Mouse (Mus musculus) spleen, embryonic (tissue): ENCODE data around the gene Aldoc.

Experiments used
- CTCF ChIA-PET: fragments of 350-600 bp; sonication (Branson Sonifier 250); formaldehyde crosslinking; loops from one replicate; lab custom pipeline; 2022; lab: Charles Lee

Gene Aldoc

DNA sequence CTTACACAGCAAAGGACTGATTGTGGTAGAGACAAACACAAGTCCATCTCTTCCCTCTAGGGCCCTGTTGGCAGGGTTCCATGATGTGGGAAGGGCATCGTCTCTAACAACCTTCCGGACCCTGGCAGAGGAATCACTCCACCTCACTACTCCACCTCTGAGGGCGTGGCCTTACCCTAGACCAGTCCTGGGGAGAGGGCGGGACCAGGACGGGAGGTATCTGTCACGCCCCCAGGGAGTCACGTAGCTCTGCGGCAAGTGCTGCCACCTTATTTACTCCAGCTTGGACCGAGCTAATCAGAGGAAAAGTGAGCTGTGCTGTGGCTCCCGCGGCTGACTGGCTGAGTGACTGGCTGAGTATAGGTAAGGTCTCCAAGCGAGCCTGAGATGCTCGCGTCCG lies at the start of gene Aldoc:
TSS of gene Aldoc (plus strand) at position 109 of the 400 bp plus-strand sequence.
- CTCF ChIA-PET, result no interaction called here

DNA sequence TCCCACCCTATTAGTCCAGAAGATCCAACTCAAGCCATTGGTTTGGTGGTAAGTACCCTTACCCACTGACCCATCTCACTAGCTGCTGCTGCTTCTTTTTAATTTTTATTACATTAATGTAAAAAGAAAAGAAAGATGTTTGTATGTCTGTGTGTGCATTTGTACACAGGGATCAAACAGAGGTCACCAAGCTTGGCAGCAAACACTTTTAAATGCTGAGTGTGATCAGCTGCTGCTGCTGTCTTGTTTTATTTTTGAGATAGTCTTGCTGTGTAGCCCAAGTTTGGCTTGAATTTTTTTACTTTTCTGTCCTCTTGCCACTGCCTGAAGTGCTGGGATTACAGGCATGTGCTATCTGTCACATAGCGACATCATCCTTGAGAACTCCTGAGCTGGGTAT lies 47.2 kb upstream of the Aldoc start:
- CTCF ChIA-PET, result interaction anchor here (0.5 kb wide), 1 partner anchor 11 kb away, joined by 4 read pairs; no protein-coding TSS in a partner anchor

DNA sequence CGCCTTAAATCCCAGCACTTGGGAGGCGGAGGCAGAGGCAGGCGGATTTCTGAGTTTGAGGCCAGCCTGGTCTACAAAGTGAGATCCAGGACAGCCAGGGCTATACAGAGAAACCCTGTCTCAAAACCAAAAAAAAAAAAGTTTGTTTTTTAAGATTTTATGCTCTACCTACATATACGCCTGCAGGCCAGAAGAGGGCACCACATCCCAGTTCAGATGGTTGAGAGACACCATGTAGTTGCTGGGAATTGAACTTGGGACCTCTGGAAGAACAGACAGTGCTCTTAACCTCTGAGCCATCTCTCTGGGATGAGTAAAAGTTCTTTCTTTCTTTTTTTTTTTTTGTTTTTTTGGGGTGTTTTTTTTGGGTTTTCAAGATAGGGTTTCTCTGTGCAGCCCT lies 46.6 kb upstream of the Aldoc start:
- CTCF ChIA-PET, result interaction anchor here (0.5 kb wide), 1 partner anchor 10 kb away, joined by 4 read pairs; no protein-coding TSS in a partner anchor

DNA sequence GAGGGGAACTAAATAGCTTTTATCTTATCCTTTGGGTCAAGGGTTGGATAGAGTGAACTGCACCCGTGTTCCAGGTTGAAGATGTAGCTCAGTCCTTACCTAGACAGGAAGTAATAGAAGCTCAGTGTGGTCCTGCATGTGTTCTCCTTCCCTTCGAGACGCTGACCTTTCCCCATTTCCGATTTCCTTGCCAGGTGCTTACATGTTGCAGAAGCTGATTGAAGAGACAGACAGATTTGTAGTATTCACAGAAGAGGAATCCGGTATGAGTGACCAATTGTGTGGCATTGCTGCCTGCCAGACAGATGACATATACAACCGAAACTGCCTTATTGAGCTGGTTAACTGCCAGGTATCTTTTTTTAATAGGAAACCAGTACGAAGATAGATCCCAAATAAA lies 43.9 kb upstream of the Aldoc start:
- CTCF ChIA-PET, result no interaction called here

DNA sequence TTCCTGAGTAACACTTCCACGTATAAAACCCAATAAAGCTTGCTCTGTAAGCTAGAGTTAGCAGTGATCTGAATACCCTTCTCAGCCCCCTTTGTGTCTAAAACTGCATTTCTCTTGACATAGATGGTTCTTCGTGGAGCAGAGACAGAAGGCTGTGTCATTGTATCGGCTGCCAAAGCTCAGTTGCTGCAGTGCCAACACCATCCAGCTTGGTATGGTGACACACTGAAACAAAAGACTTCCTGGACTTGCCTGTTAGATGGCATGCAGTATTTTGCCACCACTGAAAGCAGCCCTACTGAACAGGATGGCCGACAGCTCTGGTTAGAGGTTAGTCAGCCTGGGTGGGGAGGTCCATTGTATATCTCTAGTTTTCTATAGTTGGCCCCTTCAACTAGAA lies 43.2 kb upstream of the Aldoc start:
- CTCF ChIA-PET, result no interaction called here

DNA sequence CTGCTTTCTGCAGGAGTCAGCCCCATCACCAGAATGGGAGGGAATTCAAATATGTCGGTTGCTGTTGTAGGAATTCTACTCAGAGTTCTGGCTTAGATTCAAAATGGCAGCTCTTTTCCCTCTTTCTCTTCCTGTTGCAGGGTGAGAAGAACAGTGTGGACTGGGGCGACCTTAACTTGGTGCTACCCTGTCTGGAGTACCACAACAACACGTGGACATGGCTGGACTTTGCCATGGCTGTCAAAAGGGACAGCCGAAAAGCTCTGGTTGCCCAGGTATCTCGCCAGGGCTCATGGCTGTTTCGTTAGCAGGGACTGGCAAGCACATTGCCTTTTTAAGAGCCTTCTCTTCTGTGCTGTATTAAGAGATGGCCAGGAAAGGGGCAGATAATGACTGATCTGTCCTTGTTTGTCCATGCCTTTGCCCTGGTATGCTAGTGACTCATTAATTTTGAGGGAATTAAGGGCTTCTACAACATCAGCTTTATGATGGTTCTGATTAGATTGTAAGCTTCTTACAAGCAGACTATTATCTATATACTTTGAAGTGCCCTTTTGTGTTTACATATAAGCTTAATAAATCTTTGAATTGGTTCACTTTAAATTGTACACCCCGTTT lies 33.5 kb upstream of the Aldoc start:
- CTCF ChIA-PET, result interaction anchor here (0.5 kb wide), 1 partner anchor 33 kb away, joined by 15 read pairs; no protein-coding TSS in a partner anchor

DNA sequence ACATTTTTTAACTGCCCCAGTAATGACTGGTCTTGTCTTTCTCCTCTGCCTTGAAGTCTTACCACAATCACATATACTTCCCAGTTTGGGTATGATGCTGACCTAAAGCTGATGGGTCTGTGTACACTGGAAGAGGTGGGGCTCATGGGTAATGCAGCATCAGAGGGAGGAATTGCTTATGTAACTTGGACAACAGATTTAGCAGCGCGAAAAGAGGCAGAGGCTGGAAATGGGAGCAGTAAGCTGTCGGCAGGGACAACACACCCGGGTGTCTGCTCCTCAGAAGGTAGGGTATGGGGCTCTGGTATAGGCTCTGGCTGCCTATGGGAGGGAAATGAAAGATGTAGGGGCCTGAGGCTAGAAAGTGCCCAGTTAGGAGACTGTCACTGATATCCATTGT lies 32.1 kb upstream of the Aldoc start, which contains the start of gene BC030499:
TSS of gene BC030499 (plus strand) at position 188 of the 400 bp plus-strand sequence.
- CTCF ChIA-PET, result no interaction called here

DNA sequence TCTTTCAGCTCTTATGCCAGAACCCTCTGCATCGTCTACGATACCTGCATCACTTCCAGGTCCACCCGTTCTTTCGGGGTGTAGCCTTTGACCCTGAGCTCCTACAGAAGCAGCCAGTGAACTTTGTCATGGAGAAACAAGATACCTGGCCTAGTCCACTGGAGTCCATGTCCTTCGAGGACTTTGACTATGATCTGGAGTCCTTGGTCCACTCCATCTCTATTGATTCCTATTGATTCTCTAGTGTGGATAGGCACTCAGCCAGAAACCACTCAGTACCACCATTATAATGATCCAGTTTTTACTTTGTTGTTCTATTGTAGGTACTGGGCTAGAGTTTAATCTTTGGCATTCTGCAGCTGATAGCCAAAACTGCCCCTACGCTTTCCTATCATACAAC lies 28.2 kb upstream of the Aldoc start:
- CTCF ChIA-PET, result no interaction called here

DNA sequence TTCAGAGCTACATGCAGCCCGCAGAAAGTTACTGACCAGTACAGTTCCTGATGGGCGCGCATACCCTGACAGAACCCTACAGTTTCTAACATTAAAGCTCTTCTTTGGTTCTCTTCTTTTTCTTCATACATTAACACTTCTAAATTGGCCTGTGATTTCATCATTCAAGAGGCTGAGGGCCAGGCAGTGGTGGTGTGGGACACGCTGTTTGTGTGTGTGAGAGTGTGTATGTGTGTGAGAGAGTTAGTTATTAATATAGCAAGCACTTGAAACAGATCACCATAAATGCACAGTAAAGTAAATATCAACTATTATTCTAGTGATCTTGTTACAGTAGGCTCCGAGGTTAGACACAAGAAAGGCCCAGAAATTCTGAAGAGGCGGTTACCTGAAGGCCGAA lies 21.9 kb upstream of the Aldoc start:
- CTCF ChIA-PET, result no interaction called here

DNA sequence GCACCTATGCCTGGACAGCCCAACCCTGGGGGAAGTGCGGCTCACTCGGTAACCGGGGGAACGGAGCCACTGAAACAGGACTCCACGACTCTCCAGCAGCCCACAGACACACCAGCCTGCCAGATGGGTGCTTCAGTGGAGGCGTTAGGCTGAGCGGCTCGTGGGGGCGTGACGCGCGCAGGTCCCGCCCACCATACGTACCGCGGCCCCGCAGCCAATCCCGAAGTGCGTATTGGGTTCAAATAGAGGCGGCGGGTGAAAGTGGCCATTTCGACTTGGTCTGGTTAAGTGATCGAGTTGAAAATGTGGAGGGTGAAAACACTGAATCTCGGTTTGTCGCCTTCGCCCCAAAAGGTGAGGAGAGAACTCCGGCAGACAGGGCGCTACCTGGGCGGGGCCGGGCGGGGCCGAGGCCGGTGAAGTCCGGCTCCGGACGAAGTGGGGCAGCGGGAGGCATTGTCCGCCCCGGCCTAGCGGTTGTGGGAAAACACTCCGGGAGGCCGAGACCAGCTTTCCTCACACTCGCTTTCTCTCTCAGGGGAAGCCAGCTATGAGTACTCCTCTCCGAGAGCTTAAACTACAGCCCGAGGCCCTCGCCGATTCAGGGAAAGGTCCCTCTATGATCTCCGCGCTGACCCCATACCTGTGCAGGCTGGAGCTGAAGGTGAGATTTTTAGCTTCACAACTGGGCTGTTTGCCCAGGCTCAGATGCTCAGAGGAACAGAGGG lies 21.2 kb upstream of the Aldoc start, which contains the start of gene Spag5:
TSS of gene Spag5 (plus strand) at position 173 of the 728 bp plus-strand sequence.
- CTCF ChIA-PET, result interaction anchor here (0.8 kb wide), 1 partner anchor 31 kb away, joined by 3 read pairs; no protein-coding TSS in a partner anchor

DNA sequence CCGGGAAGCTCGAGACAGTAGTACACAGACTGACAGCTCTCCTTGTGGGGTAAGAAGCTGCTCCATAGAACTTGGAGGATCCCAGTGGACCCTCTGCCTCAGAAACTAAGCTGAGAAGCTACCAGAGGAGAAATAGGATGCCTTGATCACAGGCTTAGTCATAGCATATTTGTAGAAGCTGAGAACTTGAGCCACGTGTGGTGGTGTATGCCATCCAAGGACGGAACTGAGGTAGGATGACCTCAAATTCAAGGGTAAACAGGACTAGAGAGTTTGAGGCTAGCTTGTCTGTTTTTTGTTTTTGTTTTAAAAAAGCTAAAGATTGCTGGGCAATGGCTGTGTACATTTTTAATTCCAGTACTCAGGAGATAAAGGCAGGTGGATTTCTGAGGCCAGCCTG lies 17.5 kb upstream of the Aldoc start:
- CTCF ChIA-PET, result no interaction called here

DNA sequence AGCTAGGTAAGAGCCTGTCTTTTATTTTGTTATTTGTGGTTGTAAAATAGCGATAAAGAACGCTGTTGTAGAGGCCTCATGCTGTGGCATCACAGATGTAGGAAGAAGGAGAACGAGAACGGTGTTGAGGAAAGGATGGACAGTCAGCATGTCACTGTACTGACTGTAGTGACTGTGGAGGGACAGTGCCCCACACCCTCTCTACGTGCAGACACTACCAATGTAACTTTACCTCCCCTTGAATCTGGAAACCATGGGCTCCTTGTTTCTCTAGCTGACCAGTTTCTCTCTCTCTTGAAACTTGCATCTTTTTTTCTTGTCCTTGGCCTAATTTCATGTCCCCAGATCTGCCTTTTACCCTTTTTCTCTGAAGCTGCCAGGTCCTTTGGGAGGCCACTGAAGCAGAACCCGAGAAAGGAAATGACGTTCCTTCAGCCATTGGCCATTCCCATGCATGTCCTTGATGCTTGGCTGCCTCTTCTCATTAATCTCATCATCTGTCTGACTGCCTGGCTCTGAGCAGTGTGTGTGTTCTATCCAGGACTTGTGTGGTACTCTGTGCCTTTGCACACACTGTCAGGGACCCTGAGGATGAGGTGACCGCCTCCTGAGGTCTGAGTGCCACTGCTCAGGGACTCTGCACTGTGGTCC lies 11.8 kb upstream of the Aldoc start:
- CTCF ChIA-PET, result interaction anchor here (0.6 to 0.7 kb wide), 2 partner anchors 132 to 283 kb away, joined by 3 to 6 read pairs; no protein-coding TSS in a partner anchor

DNA sequence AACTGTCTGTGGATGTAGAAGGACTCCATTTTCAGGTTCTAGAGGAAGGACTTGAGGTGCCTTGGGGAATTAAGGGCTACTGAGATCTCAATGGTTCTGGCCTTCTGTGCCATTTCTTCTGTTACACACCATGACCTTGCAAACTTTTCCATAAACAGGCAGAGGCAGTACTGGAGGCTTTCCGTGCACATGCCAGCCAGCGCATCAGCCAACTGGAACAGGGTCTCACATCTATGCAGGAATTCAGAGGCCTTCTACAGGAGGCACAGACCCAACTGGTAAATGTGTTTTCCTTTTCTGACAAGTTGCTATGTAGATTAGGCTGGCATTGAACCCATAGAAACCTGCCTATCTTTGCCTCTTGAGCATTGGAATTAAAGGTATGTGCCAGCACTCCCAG lies 9.1 kb upstream of the Aldoc start:
- CTCF ChIA-PET, result no interaction called here

DNA sequence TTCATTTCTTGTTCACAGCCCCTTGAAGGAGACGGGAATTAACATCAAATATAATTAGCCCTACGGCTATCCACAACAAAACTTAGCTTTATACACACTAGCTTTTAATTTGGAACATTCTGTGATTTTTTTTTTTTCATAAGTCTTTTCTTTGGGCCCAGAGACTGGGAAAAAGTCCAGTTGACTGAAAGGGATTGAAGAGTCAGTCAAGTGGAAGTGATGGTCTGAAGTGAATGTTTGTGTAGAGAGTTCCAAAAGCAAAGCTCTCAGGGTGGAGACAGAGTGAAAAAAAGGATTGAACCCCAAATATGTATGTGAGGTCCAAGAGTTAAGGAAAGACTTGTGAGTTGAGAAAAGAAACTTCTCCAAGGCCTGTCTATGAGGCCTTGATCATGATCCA lies 4.4 kb upstream of the Aldoc start:
- CTCF ChIA-PET, result no interaction called here

DNA sequence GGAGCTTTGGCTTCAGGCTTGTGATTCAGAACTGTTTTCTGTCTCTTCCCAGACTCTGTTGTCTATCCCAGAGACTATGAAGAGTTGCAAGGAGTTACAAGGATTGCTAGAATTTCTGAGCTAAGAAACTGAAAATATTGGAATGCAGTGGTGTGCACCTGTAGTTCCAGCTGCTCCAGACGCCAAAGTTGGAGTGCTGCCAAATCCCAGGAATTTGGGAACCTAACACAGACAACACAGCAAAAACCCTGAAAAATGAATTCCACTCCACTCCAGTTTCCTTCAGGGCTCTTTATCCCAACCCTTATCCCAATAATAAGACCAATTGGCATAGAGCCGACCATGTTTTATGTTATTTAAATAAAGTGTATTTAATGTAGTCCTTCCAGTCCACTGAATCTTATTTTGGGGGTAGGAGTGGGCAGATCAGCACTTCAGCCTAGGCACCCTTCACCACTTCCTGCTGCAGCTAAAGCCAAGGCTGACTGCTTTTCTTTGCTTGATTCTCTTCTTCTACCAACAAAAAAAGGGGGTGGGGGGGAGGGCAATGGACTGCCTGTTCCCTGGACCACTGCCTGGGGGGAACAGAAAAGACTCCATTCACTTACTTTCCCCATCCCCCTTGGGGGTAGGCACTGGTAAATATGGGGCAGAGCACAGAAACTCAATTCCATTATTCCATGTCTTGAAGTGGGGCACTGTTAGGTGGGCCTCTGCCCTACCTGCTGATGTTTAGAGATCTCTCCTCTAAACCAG lies 514 bp upstream of the Aldoc start:
- CTCF ChIA-PET, result interaction anchor here (0.7 kb wide), 2 partner anchors 14 to 22 kb away, joined by 4 read pairs; no protein-coding TSS in a partner anchor

DNA sequence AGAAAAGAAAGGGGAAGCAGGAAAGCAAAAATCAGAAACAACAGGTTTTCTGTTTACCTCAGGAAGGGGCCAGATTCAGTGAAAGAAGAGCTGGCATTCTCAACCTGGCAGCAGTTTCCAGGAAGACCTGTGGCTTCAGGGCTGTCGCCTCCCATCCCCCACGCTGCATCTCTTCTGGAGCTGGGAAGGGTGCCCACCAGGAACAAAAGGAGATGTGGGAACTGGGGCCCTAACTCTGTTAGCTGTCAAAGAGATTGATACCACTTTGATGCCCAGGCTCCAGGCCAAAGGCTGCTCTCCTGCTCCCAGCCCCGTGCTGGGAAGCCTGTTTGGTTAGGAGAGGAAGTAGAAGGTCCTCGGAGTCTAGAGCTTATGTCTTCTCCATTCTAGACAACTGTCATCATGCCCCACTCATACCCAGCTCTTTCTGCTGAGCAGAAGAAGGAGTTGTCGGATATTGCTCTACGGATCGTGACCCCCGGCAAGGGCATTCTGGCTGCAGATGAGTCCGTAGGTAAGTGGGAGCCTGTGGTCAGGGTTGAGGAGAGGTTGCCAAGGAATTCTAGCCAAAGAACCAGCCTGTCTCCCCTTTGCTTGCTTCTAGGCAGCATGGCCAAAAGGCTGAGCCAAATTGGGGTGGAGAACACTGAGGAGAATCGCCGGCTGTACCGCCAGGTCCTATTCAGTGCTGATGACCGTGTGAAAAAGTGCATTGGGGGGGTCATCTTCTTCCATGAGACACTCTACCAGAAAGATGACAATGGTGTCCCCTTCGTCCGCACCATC lies 1.4 kb downstream of the Aldoc start:
- CTCF ChIA-PET, result interaction anchor here (0.5 to 0.6 kb wide), 2 partner anchors 13 to 745 kb away, joined by 3 to 12 read pairs; no protein-coding TSS in a partner anchor

DNA sequence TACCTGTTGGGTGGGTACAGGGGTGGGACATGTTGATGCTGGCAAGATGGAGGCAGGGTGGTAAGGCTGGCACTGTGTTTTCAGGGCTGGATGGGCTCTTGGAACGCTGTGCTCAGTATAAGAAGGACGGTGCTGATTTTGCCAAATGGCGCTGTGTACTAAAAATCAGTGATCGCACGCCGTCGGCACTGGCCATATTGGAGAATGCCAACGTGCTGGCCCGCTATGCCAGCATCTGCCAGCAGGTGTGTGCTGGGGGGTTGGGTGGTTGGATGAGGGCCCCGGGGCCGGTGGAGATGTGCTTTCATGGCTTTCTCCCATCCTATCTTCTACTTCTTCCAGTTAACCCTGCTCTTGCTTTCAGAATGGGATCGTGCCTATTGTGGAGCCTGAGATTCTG lies 2.2 kb downstream of the Aldoc start:
- CTCF ChIA-PET, result no interaction called here

DNA sequence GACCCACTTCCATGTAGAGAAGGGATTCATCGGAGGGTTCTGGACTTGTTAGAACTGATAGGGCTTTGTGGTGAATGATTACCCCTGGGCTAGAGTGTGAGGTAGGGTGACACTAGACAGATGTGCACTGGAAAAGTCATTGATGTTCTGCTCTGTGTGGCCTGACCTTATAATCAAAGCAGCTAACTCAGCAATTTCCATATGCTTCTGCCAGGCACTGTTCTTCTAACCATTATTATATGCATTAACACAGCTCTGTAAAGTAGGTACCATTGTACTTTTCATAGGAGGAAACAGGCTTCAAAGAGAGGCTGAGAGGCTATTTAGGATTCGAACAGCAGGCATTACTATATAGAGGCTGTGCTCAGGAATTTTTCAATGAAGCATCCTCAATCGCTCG lies 4.4 kb downstream of the Aldoc start:
- CTCF ChIA-PET, result no interaction called here

DNA sequence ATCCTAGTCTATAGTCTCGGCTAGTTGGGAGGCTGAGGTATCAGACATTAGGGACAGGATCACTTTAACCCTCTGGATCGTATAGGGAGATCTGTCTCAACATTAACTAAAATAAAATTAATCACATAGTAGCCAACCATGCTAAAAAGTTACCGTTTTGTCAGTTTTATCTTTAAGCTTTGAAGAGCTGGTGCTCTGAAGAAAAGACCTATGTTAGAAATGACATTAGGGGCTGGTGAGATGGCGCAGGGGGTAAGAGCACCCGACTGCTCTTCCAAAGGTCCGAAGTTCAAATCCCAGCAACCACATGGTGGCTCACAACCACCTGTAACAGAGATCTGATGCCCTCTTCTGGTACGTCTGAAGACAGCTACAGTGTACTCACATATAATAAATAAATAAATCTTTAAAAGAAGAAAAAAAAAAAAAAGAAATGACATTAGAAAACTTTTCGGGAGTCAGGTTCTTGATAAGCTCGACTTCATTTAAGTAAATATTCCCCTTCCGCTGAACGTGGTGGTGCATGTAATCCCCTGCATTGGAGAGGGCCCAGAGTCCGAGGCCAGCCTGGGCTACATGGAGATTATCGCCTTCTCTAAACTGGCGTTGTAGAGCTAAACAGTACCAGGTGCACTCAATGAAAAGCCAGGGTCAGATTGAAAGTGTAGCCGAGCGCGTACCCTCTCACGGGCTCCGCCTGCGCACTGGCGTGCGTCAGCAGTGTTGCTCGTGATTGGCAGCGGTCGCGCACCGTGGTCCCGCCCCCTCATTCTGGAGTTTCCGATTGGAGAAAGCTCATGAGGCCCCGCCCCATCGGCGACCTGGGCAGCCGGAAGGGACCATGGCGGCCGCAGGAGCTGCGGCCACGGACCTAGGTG lies 5.1 kb downstream of the Aldoc start, which contains the start of gene Pigs:
TSS of gene Pigs (plus strand) at position 782 of the 878 bp plus-strand sequence.
- CTCF ChIA-PET, result interaction anchor here (0.7 kb wide), 1 partner anchor 24 kb away, joined by 4 read pairs; no protein-coding TSS in a partner anchor
